Mouse (Mus musculus) retina, postnatal 1 day (tissue): ENCODE results near the gene Pcdh9.
A peak's percentile ranks its signal among the peaks of the same experiment; 100 is the strongest.

Source experiments
- DNase-seq: peaks from one replicate; pipeline ENCODE4 v3.0.0-alpha.2; 2012

Gene Pcdh9

GRCm38 (mm10) chr14:93890519-93891370 lies at the start of gene Pcdh9:
Gene Pcdh9 (minus strand): TSS chr14:93890679.
- DNase-seq, result peak; percentile 98

GRCm38 (mm10) chr14:93906928-93907327 lies 16.4 kb upstream of the Pcdh9 start:
- DNase-seq, result no peak

- DNase-seq, result peak; percentile 50
These were observed 8.1 kb upstream of the Pcdh9 start for GRCm38 (mm10) chr14:93898533-93898932.

GRCm38 (mm10) chr14:93895131-93895530 lies 4.7 kb upstream of the Pcdh9 start:
- no peak for DNase-seq

- no peak for DNase-seq
These were observed 880 bp upstream of the Pcdh9 start for GRCm38 (mm10) chr14:93891371-93891746.

GRCm38 (mm10) chr14:93889839-93890518 lies 500 bp downstream of the Pcdh9 start:
- peak; percentile 69 for DNase-seq

GRCm38 (mm10) chr14:93889231-93889630 lies 1.2 kb downstream of the Pcdh9 start:
- DNase-seq, result peak; percentile 31

GRCm38 (mm10) chr14:93888346-93888745 lies 2.1 kb downstream of the Pcdh9 start:
- DNase-seq, result no peak

GRCm38 (mm10) chr14:93887066-93887465 lies 3.4 kb downstream of the Pcdh9 start:
- DNase-seq, result no peak

GRCm38 (mm10) chr14:93885551-93886084 lies 4.9 kb downstream of the Pcdh9 start:
- DNase-seq, result no peak

GRCm38 (mm10) chr14:93884467-93884866 lies 6.0 kb downstream of the Pcdh9 start:
- DNase-seq, result peak; percentile 85

GRCm38 (mm10) chr14:93880071-93880470 lies 10.4 kb downstream of the Pcdh9 start:
- no peak for DNase-seq

- no peak for DNase-seq
These were observed 14.5 kb downstream of the Pcdh9 start for GRCm38 (mm10) chr14:93875968-93876367.

- DNase-seq, result peak; percentile 69
These were observed 22.3 kb downstream of the Pcdh9 start for GRCm38 (mm10) chr14:93868211-93868610.

GRCm38 (mm10) chr14:93858069-93858468 lies 32.4 kb downstream of the Pcdh9 start:
- no peak for DNase-seq

- DNase-seq, result no peak
These were observed 44.3 kb downstream of the Pcdh9 start for GRCm38 (mm10) chr14:93846091-93846677.

GRCm38 (mm10) chr14:93842686-93843288 lies 47.7 kb downstream of the Pcdh9 start:
- peak; percentile 52 for DNase-seq

GRCm38 (mm10) chr14:93832511-93832910 lies 58.0 kb downstream of the Pcdh9 start:
- DNase-seq, result no peak

GRCm38 (mm10) chr14:93827159-93827558 lies 63.3 kb downstream of the Pcdh9 start:
- no peak for DNase-seq

GRCm38 (mm10) chr14:93826042-93826462 lies 64.4 kb downstream of the Pcdh9 start:
- peak; percentile 67 for DNase-seq

GRCm38 (mm10) chr14:93818845-93819244 lies 71.6 kb downstream of the Pcdh9 start:
- DNase-seq, result no peak

GRCm38 (mm10) chr14:93817591-93817990 lies 72.9 kb downstream of the Pcdh9 start:
- no peak for DNase-seq

- no peak for DNase-seq
These were observed 95.9 kb downstream of the Pcdh9 start for GRCm38 (mm10) chr14:93794530-93794929.
